Mouse (Mus musculus) hematopoietic stem cell, adult 5-6 weeks (primary cell): Measurements from ENCODE around the gene Pdia4. TPM values are rescaled to one million over a fixed set of nuclear protein-coding genes. Genes with fewer than 3 reads are reported as not detected.
"Not testable (repeated sequence)": the region's sequence is repeated elsewhere in the genome, so short reads cannot be mapped to it uniquely, and the experiment has no call there.

ENCODE experiments used
- ATAC-seq, 2 experiments: fragments of 125-278 bp in 1 of 2; replicated peaks in 1 of 2; 2 replicates each; pipeline ENCODE4 v1.8.0; 2016 to 2017; ENCODE audit warnings: inconsistent platforms in 2 of 2, mild to moderate bottlenecking in 2 of 2, moderate number of reproducible peaks in 2 of 2, low read depth in 1 of 2, moderate TSS enrichment in 1 of 2; ENCODE audit not compliant: low FRiP score in 2 of 2, poor library complexity in 2 of 2, severe bottlenecking in 2 of 2, insufficient read depth in 1 of 2, low TSS enrichment in 1 of 2
- total RNA-seq: library from RNA; stranded (forward); fragments of 172-1452, 232-1000 nt; gene quantifications from 2 replicates; pipeline ENCODE4 v1.2.3, GENCODE M21; 2017

Pdia4 gene
- total RNA-seq, 1 experiment from 2014 or later, result 205 TPM

DNA sequence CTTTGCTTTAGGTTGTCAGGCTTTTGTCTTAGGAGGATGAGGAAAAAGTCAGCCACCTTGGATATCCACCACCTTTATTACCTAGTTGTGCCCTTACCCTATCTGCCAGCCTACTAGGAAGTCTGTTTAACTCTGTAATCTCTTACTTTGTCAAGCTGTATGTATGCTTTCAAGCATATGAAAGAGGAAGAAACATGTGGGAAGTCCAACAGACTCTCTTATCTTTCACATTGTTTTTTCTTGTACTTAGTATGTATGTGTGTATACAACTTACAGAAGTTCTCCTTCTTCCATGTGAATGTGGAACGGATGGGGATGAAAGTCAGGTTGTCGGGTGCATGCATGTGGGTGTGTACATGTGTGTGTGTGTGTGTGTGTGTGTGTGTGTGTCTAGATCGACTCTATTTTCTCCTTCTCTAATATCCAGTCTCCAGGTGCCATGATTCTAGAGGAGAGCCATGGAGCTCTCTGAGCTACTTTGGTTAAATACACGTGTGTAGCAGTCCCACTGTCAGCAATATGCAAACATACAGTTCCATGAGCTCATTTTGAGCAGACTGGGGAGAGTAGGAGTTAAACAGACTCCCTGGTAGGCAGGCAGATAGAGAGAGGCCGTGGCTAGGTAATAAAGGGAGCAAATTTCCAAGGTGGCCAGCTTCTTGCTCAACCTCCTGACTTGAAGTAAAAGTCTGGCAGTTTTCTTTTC, 28.4 kb downstream of the Pdia4 start:
- no peak for ATAC-seq

- ATAC-seq, result peak in 1 of 2 experiments; percentile 52; a peak in 1 of 4 replicates
Measured at GRCm38 (mm10) chr6:47781091-47781968, 31.9 kb downstream of the Pdia4 start.

- no peak for ATAC-seq
Measured at GRCm38 (mm10) chr6:47780576-47781013, 32.6 kb downstream of the Pdia4 start.

DNA sequence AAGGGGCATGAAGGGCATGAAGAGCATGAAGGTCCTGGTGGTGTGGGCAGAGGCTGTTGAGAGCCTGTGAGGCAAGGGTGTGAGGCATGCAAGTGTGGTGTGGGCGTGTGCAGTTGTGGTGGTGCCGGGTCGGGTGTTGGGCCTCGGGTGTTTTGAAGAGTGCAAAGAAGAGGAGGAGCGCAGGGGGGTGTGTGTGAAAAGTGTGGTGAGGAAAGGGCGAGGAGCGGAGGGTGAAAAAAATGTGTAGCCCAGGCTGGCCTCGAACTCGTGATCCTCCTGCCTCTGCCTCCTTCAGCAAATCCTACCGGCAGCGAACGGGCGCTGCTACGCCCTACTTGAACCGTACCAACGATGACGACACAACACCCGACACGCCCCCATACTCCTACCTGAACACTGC, 41.5 kb downstream of the Pdia4 start:
- ATAC-seq, result 0 out of 4 replicates have a peak, but pooled peaks of 1 of the 2 experiments have one; percentile 42

GRCm38 (mm10) chr6:47771113-47771512, 42.1 kb downstream of the Pdia4 start:
- not testable (repeated sequence) for ATAC-seq

DNA sequence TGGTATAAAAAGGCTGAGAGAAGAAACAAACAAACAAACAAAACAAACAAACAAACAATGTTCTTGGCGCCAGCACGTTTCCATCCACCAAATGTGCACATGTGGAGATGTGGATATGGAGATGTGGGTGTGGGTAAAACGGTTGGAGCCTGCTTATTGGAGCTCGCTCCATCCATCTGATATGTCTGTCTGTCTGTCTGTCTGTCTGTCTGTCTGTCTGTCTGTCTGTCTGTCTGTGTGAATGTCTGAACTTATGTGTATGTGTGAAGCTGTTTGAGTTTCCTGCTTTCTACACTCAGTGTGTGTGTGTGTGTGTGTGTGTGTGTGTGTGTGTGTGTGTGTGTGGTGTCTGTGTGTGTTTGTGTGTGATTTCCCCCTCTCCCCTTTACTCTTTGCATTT, 43.4 kb downstream of the Pdia4 start:
- ATAC-seq, result not testable (repeated sequence)

DNA sequence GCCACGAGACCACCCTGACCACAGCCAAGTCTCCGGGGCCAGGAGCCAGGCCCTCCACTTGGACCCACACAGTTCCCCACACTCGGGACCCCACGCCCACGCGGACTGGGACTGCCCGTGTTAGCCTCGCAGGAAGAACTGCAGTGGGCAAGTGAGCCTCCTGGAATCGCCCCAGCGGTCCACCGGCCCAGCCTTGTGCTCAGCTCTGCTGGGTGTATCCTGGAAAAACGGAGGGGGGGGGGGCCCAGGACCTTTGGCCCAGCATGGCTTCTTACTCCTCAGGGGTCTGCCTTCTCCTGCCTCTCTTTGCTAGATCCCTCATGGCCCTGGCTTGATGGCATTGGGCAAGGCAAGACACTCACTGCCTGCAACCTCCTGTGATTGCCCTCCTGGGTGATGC, 44.7 kb downstream of the Pdia4 start:
- ATAC-seq, result not testable (repeated sequence)

- ATAC-seq, result not testable (repeated sequence)
Measured at GRCm38 (mm10) chr6:47767355-47767754, 45.9 kb downstream of the Pdia4 start.

GRCm38 (mm10) chr6:47762686-47763085, 50.5 kb downstream of the Pdia4 start:
- ATAC-seq, result not testable (repeated sequence)

DNA sequence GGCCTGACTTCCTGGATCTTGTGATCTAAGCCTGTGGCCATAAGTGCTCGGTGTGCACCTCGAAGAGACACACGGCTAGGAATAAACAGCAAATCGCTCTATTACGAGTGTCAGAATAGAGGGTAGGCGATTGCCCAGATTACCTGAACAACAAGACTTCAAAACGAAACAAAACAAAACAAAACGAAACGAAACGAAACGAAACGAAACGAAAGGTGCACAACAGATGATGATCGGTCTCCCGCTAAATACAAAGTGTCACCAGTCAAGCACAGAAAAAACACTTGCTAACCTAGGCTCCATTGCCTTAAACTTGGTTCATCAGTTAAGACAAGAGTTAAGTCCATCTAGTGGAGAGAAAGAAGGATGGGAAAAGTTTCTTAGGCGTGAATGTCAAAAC, 53.8 kb downstream of the Pdia4 start:
- not testable (repeated sequence) for ATAC-seq

DNA sequence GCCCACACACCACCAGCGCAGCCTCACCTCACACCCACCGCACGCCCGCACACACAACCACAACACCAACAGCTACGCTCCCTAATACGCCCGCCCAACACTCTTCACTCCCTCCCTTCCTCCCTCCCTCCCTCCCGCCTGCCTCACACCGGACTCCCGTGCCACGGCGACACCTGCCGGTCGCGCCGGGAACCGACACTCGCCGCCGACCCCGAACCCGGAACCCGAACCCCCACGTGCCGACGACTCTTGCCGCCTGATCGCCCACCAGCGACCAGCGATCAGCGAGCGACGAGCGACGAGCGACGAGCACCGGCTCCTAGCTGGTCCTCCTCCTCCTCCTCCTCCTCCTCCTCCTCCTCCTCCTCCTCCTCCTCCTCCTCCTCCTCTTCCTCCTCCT, 55.4 kb downstream of the Pdia4 start:
- ATAC-seq, result not testable (repeated sequence)

GRCm38 (mm10) chr6:47757429-47757828, 55.8 kb downstream of the Pdia4 start:
- ATAC-seq, result 0 out of 4 replicates have a peak, but pooled peaks of 1 of the 2 experiments have one; percentile 53

DNA sequence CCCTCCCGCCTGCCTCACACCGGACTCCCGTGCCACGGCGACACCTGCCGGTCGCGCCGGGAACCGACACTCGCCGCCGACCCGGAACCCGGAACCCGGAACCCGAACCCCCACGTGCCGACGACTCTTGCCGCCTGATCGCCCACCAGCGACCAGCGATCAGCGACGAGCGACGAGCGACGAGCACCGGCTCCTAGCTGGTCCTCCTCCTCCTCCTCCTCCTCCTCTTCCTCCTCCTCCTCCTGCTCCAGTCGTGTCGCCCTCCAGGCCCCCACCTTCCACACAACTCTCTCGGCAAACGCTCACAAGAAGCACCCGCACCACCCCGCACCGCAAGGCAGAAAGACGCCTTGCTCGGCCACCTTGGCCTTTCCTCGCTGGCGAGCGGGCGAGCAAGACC, 60.1 kb downstream of the Pdia4 start:
- not testable (repeated sequence) for ATAC-seq

- ATAC-seq, result not testable (repeated sequence)
Measured at GRCm38 (mm10) chr6:47748306-47748705, 64.9 kb downstream of the Pdia4 start.

DNA sequence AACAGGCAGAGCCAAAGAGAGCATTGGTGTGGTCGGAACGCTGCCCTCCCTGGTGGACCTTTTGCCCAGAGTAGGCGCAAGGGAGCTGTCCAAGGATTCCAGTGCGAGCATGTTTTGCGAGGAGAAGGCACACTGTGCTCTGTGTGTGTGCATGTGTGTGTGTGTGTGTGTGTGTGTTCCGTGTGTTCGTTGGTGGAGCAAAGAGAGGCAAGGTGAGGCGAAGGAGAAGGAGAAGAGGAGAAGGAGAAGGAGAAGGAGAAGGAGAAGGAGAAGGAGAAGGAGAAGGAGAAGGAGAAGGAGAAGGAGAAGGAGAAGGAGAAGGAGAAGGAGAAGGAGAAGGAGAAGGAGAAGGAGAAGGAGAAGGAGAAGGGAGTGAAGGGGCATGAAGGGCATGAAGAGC, 65.3 kb downstream of the Pdia4 start:
- not testable (repeated sequence) for ATAC-seq
